Mouse (Mus musculus) large intestine, adult 2 months (tissue): Measurements from ENCODE around the gene Gimap4. TPM values are rescaled to one million over a fixed set of nuclear protein-coding genes. Genes with fewer than 3 reads are reported as not detected.

Experiments used
- DNase-seq: peaks from one replicate; pipeline ENCODE4 v3.0.0-alpha.2; 2012; ENCODE audit warnings: low read depth, low spot score
- WGBS: fragments of 180-500 bp; shearing (Covaris S2); methylation state at CpG from one replicate; pipeline ENCODE4 v1.1.7; 2018; 5-methylcytosine and 5-hydroxymethylcytosine counted together
- polyA plus RNA-seq: library from polyadenylated mRNA; depleted of rRNA; stranded (reverse); fragments of >200 nt; gene quantifications from 2 replicates; pipeline ENCODE4 v1.2.3, GENCODE M21; 2012; rRNA removed

The Gimap4 gene
- 20.7 and 24.6 TPM in 2 replicates for polyA plus RNA-seq

- no peak for DNase-seq
- WGBS, result 51% methylated on average over 5 of the region's 5 CpGs
Measured at GRCm38 (mm10) chr6:48684319-48684718, at the start of gene Gimap4. TSS of gene Gimap4 (plus strand) at chr6:48684549.

- DNase-seq, result no peak
- WGBS, result 89% methylated on average over 2 of the region's 2 CpGs
Measured at GRCm38 (mm10) chr6:48635105-48635504, 49.2 kb upstream of the Gimap4 start.

GRCm38 (mm10) chr6:48636515-48636914 lies 47.8 kb upstream of the Gimap4 start:
- no peak for DNase-seq

GRCm38 (mm10) chr6:48637811-48638500 lies 46.4 kb upstream of the Gimap4 start:
- no peak for DNase-seq
- WGBS, result 64% methylated on average over 6 of the region's 6 CpGs

More at GRCm38 (mm10) chr6:48636515-48636914, 47.8 kb upstream of the Gimap4 start:
- WGBS, result 86% methylated on average over 6 of the region's 6 CpGs

- WGBS, result 58% methylated on average over 2 of the region's 2 CpGs
- no peak for DNase-seq
Measured at GRCm38 (mm10) chr6:48638553-48638952, 45.8 kb upstream of the Gimap4 start.

- WGBS, result 70% methylated on average over 6 of the region's 6 CpGs
- no peak for DNase-seq
Measured at GRCm38 (mm10) chr6:48641391-48641790, 43.0 kb upstream of the Gimap4 start.

- DNase-seq, result peak; percentile 59
- 17% methylated on average over 4 of the region's 4 CpGs for WGBS
Measured at GRCm38 (mm10) chr6:48642764-48643292, 41.5 kb upstream of the Gimap4 start.

- DNase-seq, result no peak
Measured at GRCm38 (mm10) chr6:48645660-48646308, 38.6 kb upstream of the Gimap4 start.

GRCm38 (mm10) chr6:48646309-48646690 lies 38.0 kb upstream of the Gimap4 start:
- WGBS, result 85% methylated on average over 4 of the region's 4 CpGs
- DNase-seq, result no peak

More at GRCm38 (mm10) chr6:48645660-48646308, 38.6 kb upstream of the Gimap4 start:
- 4% methylated on average over 12 of the region's 12 CpGs for WGBS

- 11% methylated on average over 3 of the region's 3 CpGs for WGBS
- DNase-seq, result no peak
Measured at GRCm38 (mm10) chr6:48646995-48647394, 37.4 kb upstream of the Gimap4 start, which contains the start of gene Gimap8. TSS of gene Gimap8 (plus strand) at chr6:48647234.

GRCm38 (mm10) chr6:48647611-48648010 lies 36.7 kb upstream of the Gimap4 start:
- WGBS, result 65% methylated on average over 2 of the region's 2 CpGs
- no peak for DNase-seq

- DNase-seq, result no peak
- 89% methylated on average over 4 of the region's 4 CpGs for WGBS
Measured at GRCm38 (mm10) chr6:48648779-48649178, 35.6 kb upstream of the Gimap4 start.

- 91% methylated on average over 9 of the region's 9 CpGs for WGBS
- DNase-seq, result no peak
Measured at GRCm38 (mm10) chr6:48650041-48650440, 34.3 kb upstream of the Gimap4 start.

- 83% methylated on average over 5 of the region's 5 CpGs for WGBS
- no peak for DNase-seq
Measured at GRCm38 (mm10) chr6:48658721-48659120, 25.6 kb upstream of the Gimap4 start.

GRCm38 (mm10) chr6:48664750-48665149 lies 19.6 kb upstream of the Gimap4 start:
- WGBS, result 57% methylated on average over 4 of the region's 4 CpGs
- no peak for DNase-seq

- WGBS, result 95% methylated on average over 9 of the region's 9 CpGs
- no peak for DNase-seq
Measured at GRCm38 (mm10) chr6:48665471-48665870, 18.9 kb upstream of the Gimap4 start.

GRCm38 (mm10) chr6:48666159-48666586 lies 18.2 kb upstream of the Gimap4 start:
- WGBS, result 9% methylated on average over 7 of the region's 7 CpGs
- no peak for DNase-seq

GRCm38 (mm10) chr6:48668022-48668421 lies 16.3 kb upstream of the Gimap4 start:
- no peak for DNase-seq

- DNase-seq, result no peak
- WGBS, result 55% methylated on average over 2 of the region's 2 CpGs
Measured at GRCm38 (mm10) chr6:48669446-48669969, 14.8 kb upstream of the Gimap4 start.

- DNase-seq, result no peak
- WGBS, result 66% methylated on average over 9 of the region's 9 CpGs
Measured at GRCm38 (mm10) chr6:48674291-48675058, 9.9 kb upstream of the Gimap4 start.
